Mouse (Mus musculus) CD4-positive, CD25-positive, alpha-beta regulatory T cell, adult 4 months (primary cell): ENCODE measurements around the gene Mettl27. TPM values are rescaled to one million over a fixed set of nuclear protein-coding genes. Genes with fewer than 3 reads are reported as not detected.

Source experiments
- ATAC-seq: one replicate; pipeline ENCODE4 v1.8.0; 2017
- polyA plus RNA-seq, 2 experiments: library from polyadenylated mRNA; unstranded; fragments of 100-300 nt; shearing (Covaris generic); gene quantifications; one replicate each; pipeline ENCODE4 v1.2.1; 2017

Gene Mettl27
- polyA plus RNA-seq, 2 experiments from 2014 or later, result 11.4 to 16.7 TPM

DNA sequence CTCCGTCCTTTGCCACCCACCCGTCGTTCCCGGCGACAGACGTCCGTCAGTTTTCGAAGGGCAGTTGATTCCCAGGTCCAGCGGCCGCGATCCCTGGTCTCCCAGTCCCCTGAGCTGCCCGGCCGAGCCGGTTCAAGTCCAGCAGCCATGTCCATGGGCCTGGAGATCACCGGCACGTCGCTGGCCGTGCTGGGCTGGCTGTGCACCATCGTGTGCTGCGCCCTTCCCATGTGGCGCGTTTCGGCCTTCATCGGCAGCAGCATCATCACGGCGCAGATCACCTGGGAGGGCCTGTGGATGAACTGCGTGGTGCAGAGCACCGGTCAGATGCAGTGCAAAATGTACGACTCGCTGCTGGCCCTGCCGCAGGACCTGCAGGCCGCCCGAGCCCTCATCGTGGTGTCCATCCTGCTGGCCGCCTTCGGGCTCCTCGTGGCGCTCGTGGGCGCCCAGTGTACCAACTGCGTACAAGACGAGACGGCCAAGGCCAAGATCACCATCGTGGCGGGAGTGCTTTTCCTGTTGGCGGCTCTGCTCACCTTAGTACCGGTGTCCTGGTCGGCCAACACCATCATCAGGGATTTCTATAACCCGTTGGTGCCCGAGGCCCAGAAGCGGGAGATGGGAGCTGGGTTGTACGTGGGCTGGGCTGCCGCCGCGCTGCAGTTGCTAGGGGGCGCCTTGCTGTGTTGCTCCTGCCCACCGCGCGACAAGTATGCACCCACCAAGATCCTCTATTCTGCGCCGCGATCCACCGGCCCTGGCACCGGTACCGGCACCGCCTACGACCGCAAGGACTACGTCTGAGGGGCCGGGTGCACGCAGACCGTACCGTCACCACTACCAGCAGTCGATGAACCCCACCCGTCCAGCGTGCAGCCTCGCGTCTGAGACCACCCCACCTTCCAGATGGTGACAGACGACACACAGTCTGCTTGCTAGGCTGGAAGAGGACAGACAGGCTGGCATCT, 54.4 kb downstream of the Mettl27 start:
- no peak for ATAC-seq

DNA sequence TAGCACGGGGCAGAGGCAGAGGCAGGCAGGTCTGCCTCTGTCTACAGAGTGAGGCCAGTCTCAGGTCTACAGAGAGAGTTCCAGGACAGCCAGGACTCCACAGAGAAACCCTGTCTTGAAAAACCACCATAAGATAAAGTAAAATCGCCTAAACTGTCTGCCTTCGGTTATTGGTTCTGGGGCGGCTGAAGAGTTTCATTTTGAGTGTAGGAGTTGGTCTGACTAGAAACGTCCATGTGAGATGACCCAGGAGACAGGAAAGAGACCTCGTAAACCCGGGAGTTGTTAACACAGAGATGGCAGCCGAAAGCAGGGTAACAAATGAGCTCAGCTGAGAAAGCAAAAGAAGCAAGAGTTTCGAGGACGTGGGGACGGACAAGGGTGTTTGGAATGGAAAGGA, 57.0 kb downstream of the Mettl27 start:
- no peak for ATAC-seq

DNA sequence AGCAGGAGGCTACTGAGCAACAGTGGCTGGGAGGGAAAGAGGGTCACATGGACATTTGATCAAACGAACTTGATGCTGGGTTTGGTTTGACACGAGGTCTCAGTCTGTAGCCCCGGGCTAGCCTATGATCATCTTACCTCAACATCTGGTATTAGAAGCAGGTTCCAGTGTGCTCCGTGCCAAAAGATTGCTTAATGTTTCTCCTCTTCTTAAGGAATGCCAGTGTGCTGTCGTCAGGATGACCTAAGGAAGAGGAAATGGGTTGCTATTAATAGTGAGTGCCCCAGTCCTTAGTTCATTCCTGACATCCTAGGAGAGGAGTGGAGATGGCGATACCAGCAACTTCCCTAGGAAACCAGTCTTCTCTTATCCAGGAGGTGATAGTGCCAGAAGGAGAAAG, 57.6 kb downstream of the Mettl27 start:
- no peak for ATAC-seq

Other genes starting within 250 kb of the Mettl27 start
- gene Limk1, start 243.8 kb upstream of the Mettl27 start, polyA plus RNA-seq, result 1 to 10 TPM; 3.8 to 6.9 TPM
- not detected for gene Eln, start 185.0 kb upstream of the Mettl27 start, polyA plus RNA-seq
- gene Tmem270, start 25.6 kb upstream of the Mettl27 start, polyA plus RNA-seq, result not detected
- gene Cldn13, start 16.8 kb upstream of the Mettl27 start, polyA plus RNA-seq, result not detected
- gene Cldn4, start 14.6 kb downstream of the Mettl27 start, polyA plus RNA-seq, result under 1 TPM in 1 of 2 experiments, not detected in 1; 0.40 TPM
- not detected for gene Cldn3, start 53.8 kb downstream of the Mettl27 start, polyA plus RNA-seq
- gene Abhd11, start 76.8 kb downstream of the Mettl27 start, polyA plus RNA-seq, result 10 to 100 TPM; 64.3 to 80.5 TPM
- 10 to 100 TPM; 15.4 to 27.0 TPM for gene Stx1a, start 91.1 kb downstream of the Mettl27 start, polyA plus RNA-seq
- gene Dnajc30, start 131.8 kb downstream of the Mettl27 start, polyA plus RNA-seq, result 10 to 100 TPM; 23.4 to 36.6 TPM
- 100 to 1,000 TPM in 1 of 2 experiments, 10 to 100 TPM in 1; 60.8 to 103 TPM for gene Bud23, start 132.6 kb downstream of the Mettl27 start, polyA plus RNA-seq
- not detected for gene Vps37d, start 145.9 kb downstream of the Mettl27 start, polyA plus RNA-seq
- under 1 TPM in 1 of 2 experiments, not detected in 1; 0.13 TPM for gene Mlxipl, start 157.5 kb downstream of the Mettl27 start, polyA plus RNA-seq
- gene Tbl2, start 217.3 kb downstream of the Mettl27 start, polyA plus RNA-seq, result 1 to 10 TPM; 4.8 to 5.3 TPM
- gene Bcl7b, start 235.9 kb downstream of the Mettl27 start, polyA plus RNA-seq, result 10 to 100 TPM; 47.1 to 79.6 TPM